Mouse (Mus musculus) hindbrain, embryonic 14.5 days (tissue): ENCODE data around the gene Cd80. TPM values are rescaled to one million over a fixed set of nuclear protein-coding genes. Genes with fewer than 3 reads are reported as not detected.
"Not testable (repeated sequence)": the region's sequence is repeated elsewhere in the genome, so short reads cannot be mapped to it uniquely, and the experiment has no call there.

Source experiments
- ATAC-seq: fragments of 200-750 bp; cut with Nextera tagmentation; 2 replicates; pipeline ENCODE4 v1.8.0; 2017; ENCODE audit warnings: moderate number of reproducible peaks, mild to moderate bottlenecking, moderate TSS enrichment, moderate library complexity; ENCODE audit not compliant: low FRiP score
- DNase-seq: peaks from one replicate; pipeline ENCODE4 v3.0.0-alpha.2; 2015; ENCODE audit warnings: low spot score
- H3K27ac ChIP-seq: fragments of 300-500 bp; sonication (generic); 2 replicates; pipeline ENCODE4 v1.5.1; 2014; ENCODE audit warnings: mild to moderate bottlenecking, moderate library complexity
- H3K27me3 ChIP-seq: fragments of 300-500 bp; sonication (generic); 2 replicates; pipeline ENCODE4 v1.6.1; 2014; ENCODE audit warnings: mild to moderate bottlenecking, low read length, mixed read lengths; ENCODE audit not compliant: control insufficient read depth, insufficient read depth
- H3K36me3 ChIP-seq: fragments of 300-500 bp; sonication (generic); replicated peaks from 2 replicates; pipeline ENCODE4 v1.6.1; 2014; ENCODE audit not compliant: control insufficient read depth, insufficient read depth
- H3K4me1 ChIP-seq: fragments of 300-500 bp; sonication (generic); replicated peaks from 2 replicates; pipeline ENCODE4 v1.6.1; 2014; ENCODE audit warnings: antibody characterized with exemption, low read length, mixed read lengths; ENCODE audit not compliant: control insufficient read depth, insufficient read depth
- H3K4me2 ChIP-seq: fragments of 300-500 bp; sonication (generic); replicated peaks from 2 replicates; pipeline ENCODE4 v1.6.1; 2014; ENCODE audit warnings: mild to moderate bottlenecking, moderate library complexity
- H3K4me3 ChIP-seq: fragments of 300-500 bp; sonication (generic); replicated peaks from 2 replicates; pipeline ENCODE4 v1.5.1; 2014; ENCODE audit warnings: mild to moderate bottlenecking, low read length
- H3K9ac ChIP-seq: fragments of 300-500 bp; sonication (generic); 2 replicates; pipeline ENCODE4 v1.6.1; 2014
- H3K9me3 ChIP-seq: fragments of 300-500 bp; sonication (generic); 2 replicates; pipeline ENCODE4 v1.6.1; 2016; ENCODE audit warnings: low read length; ENCODE audit not compliant: control insufficient read depth
- WGBS: fragments of 180-500 bp; shearing (Covaris S2); extraction: QIAGEN DNeasy Blood & Tissue Kit; methylation state at CpG from one replicate; pipeline ENCODE4 v1.1.7; 2014; 5-methylcytosine and 5-hydroxymethylcytosine counted together
- polyA plus RNA-seq: library from polyadenylated mRNA; unstranded; fragments of >200 nt; fragmentation: Nextera tagmentation; extraction: Ambion mirVana; gene quantifications from 2 replicates; pipeline ENCODE4 v1.2.1, GENCODE M21; 2014

Cd80 gene
- polyA plus RNA-seq, 1 experiment from 2014 or later, result 0.88 TPM

DNA sequence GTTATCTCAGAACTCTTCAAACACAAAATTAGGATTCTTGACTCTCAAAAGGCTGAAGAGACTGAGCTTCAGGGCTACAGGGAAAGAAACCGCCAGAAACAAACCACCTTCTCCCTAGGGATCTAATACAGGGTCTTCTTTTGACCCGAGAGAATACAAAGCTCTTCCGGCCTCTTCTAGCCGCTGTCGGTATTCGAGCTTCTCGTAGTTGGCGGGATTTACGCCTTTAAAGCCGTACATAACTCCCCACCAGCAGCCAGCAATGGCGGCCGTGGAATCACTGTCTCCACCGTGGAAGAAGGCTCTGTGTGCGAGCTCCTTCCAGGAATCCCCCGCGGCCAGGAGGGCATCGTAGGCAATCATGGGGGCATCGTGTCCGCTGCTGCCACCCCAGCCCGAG, 9.8 kb upstream of the Cd80 start:
- no peaks in the 10 kb centered on the region for H3K27me3 ChIP-seq
- H3K9ac ChIP-seq, result no peak overlapping the region
- no peak overlapping the region for H3K4me2 ChIP-seq
- DNase-seq (no peak), ATAC-seq (no peak)
- no peak overlapping the region for H3K27ac ChIP-seq
- no peak overlapping the region for H3K4me3 ChIP-seq
- H3K4me1 ChIP-seq, result 0 out of 2 replicates have a peak, but pooled peaks cover under 1% of the 10 kb centered on the region
- no peaks in the 10 kb centered on the region for H3K9me3 ChIP-seq
- 97% methylated on average over 20 of the region's 20 CpGs for WGBS
- H3K36me3 ChIP-seq, result peaks cover 74% of the 10 kb centered on the region

DNA sequence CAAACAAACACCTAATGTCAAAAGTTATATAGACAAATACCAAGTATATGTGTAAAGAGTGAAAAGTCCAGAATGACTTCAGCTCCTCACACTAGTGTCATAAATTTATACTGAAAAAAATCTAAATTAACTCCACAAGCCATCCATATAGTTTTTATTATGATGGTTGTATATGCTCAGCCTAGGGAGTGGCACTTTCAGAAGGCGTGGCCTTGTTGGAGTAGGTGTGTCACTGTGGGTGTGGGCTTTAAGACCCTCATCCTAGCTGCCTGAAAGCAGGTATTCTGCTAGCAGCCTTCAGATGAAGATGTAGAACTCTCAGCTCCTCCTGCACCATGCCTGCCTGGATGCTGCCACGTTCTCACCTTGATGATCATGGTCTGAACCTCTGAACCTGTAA, 9.2 kb upstream of the Cd80 start:
- not testable (repeated sequence) for H3K27me3 ChIP-seq, H3K4me1 ChIP-seq, DNase-seq, ATAC-seq, H3K4me3 ChIP-seq, H3K4me2 ChIP-seq, H3K27ac ChIP-seq, H3K9ac ChIP-seq, H3K9me3 ChIP-seq
- WGBS, result 98% methylated on average over 2 of the region's 2 CpGs
- H3K36me3 ChIP-seq, result peaks cover 74% of the 10 kb centered on the region

DNA sequence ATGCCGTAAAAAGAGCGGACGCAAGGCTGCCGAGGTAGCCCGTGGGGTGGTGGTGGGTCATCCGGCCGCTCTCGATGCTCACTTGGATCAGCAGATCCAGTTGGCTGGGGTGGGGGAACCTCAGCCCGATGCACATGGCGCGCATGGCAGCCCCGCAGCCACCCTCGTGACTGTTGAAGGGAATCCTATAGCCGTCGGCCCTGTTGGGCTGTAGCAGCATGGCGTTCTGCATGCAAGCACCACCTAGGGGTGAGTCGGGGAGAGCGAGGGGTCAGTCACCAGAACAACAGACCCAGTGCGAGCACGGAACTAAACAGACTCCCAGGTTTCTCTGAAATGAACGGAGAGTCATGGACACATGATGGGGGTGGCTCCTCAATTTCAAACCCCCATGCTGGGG, 8.0 kb upstream of the Cd80 start:
- Histone ChIP-seq H3K4me1 (peaks cover 12% of the 10 kb centered on the region; the same call in 1 of the 2 replicates), H3K27ac (no peak overlapping the region), H3K4me3 (no peak overlapping the region), H3K36me3 (peaks cover 74% of the 10 kb centered on the region), H3K27me3 (no peaks in the 10 kb centered on the region), H3K9ac (no peak overlapping the region), H3K4me2 (no peak overlapping the region), H3K9me3 (no peaks in the 10 kb centered on the region)
- DNase-seq, result no peak
- WGBS, result 92% methylated on average over 21 of the region's 21 CpGs
- ATAC-seq, result no peak

DNA sequence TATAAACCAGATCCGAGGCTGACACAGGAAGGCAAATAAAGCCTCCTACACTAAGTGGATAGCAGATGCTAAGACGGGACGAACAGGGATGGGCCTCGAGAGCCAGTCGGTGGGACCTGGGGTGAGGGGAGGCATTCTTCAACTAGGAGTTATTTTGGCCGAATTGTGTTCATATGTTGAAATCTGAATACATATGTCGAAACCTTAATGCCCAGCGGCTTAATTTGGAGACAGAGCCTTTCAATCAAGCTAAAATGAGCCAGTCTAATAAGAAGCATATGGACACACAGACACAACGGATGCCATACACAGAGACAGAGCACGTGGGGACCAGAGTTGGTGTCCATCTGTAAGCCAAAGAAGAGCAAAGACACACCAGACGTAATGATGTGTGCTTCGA, 6.9 kb upstream of the Cd80 start:
- no peak overlapping the region for H3K4me3 ChIP-seq
- H3K9me3 ChIP-seq, result no peaks in the 10 kb centered on the region
- no peak overlapping the region for H3K9ac ChIP-seq
- peaks cover 66% of the 10 kb centered on the region for H3K36me3 ChIP-seq
- no peak overlapping the region for H3K4me2 ChIP-seq
- 93% methylated on average over 12 of the region's 12 CpGs for WGBS
- peaks cover 12% of the 10 kb centered on the region; the same call in 1 of the 2 replicates for H3K4me1 ChIP-seq
- H3K27ac ChIP-seq, result no peak overlapping the region
- ATAC-seq (no peak), DNase-seq (no peak)
- no peaks in the 10 kb centered on the region for H3K27me3 ChIP-seq

DNA sequence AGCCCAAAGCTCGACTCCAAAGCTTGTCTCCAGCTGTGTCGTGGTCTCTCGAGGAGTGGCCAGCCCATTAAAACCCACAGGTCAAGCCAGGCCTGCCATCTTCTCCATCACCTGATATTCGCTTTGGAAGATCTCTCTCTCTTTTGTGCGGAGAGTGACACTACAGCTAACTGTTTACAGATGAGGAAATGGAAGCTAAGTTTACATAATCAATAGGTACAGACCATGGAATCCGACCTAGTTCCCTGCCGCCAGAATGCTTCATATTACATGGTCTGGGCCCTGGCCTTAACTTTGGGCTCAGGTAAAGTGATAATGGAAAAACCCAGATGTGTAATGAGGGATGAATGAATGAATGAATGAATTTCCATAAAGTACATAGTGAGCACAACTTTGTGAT, 4.7 kb upstream of the Cd80 start:
- peaks cover 44% of the 10 kb centered on the region for H3K36me3 ChIP-seq
- no peaks in the 10 kb centered on the region for H3K27me3 ChIP-seq
- H3K9me3 ChIP-seq, result no peaks in the 10 kb centered on the region
- no peak overlapping the region for H3K27ac ChIP-seq
- H3K9ac ChIP-seq, result no peak overlapping the region
- DNase-seq, result no peak
- no peak overlapping the region for H3K4me2 ChIP-seq
- H3K4me1 ChIP-seq, result peaks cover 12% of the 10 kb centered on the region; the same call in 1 of the 2 replicates
- no peak overlapping the region for H3K4me3 ChIP-seq
- ATAC-seq, result no peak
- WGBS, result 91% methylated on average over 7 of the region's 7 CpGs

DNA sequence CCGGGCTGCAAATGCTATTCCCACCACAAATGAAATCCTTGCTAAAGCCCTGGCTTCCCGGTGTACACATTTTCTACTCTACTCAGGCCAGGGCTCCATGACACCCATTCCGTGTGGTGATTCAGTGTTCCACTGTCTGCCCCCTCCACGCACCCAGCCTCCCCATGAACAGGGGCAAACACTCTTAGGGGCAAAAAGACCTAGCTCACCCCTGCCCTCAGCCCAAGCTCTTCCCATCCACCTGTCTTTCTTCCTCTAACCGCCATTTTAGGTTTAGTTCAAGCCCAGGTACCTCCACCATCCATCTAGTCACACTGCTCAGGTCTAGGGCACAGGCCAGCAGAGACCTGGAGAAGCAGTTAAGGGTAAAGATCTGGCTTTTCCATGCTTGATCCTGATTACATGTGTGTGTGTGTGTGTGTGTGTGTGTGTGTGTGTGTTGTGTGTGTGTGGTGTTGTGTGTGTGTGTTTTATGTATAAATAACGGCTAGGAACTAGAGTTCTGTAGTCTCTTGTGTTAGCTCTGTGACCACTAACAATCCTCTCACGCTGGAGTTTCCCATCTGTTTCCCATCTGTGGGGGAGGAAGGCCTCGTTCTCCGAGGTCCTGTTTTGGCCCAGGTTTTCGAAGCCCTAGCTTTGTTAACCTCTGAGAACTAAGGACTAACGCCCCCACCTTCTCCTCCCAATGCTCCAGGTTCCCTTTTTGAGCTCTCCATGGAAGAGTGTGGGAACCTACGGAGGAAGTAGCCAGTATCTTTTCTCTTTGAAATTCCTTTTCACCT, 3.7 kb upstream of the Cd80 start:
- peaks cover 35% of the 10 kb centered on the region for H3K36me3 ChIP-seq
- H3K27ac ChIP-seq, result 0 out of 2 replicates have a peak overlapping the region, but pooled peaks have one; percentile 88
- ATAC-seq, result peak; percentile 21; the same call in 1 of the 2 replicates
- peaks cover 12% of the 10 kb centered on the region; the same call in 1 of the 2 replicates for H3K4me1 ChIP-seq
- H3K4me2 ChIP-seq, result peak overlapping the region; percentile 64
- H3K27me3 ChIP-seq, result no peaks in the 10 kb centered on the region
- H3K9ac ChIP-seq, result peak overlapping the region; percentile 88
- H3K4me3 ChIP-seq, result peak overlapping the region; percentile 79
- no peaks in the 10 kb centered on the region for H3K9me3 ChIP-seq
- 46% methylated on average over 12 of the region's 12 CpGs for WGBS
- DNase-seq, result no peak

DNA sequence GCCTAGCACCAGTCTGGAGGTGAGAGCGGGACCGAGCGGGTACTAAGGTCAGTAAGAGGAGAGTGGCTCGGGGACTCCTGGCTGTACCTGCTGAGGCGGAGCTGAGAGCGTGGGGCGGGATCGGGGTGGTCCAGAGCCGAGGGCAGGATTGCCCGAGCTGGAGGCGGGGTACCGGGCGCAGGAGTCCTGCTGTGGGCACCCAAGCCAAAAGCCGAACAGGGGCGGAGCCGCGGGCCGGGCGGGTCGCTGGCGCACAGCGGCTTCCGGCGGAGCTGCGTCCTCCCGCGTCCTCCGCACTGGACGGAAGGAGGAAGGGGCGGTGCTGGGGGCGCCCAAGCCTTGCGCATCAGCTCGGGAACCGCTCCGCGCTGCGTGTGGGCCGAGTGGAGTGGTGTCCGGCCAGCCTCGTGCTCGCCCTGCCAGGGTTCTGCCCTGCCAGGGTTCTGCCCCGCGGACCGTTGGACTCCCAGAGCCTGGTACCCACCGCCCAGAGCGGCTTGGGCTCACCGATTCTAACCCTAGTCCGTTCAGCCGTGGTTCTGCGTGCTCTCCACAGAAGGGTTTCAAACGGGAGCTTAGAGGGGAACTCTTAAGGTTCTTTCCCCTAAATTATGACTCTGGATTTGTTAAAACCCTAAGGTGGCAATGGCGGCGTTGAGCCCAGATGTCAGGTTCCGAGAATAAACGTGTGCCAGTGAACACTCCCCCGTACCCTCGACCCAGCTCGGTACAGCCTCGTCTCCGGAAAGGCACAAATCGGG, 2.7 kb upstream of the Cd80 start, which contains the start of gene Adprh:
Adprh (minus strand) TSS at position 262 of the 761 bp plus-strand sequence.
- Histone ChIP-seq H3K36me3 (peaks cover 25% of the 10 kb centered on the region), H3K9ac (peak within 1 kb of the TSS; percentile 88), H3K4me3 (peak within 1 kb of the TSS; percentile 79), H3K4me1 (peaks cover 12% of the 10 kb centered on the region; the same call in 1 of the 2 replicates), H3K4me2 (peak within 1 kb of the TSS; percentile 64), H3K27ac (peak within 1 kb of the TSS; percentile 88), H3K27me3 (no peaks in the 10 kb centered on the region), H3K9me3 (no peaks in the 10 kb centered on the region)
- DNase-seq (peak; percentile 86), ATAC-seq (peak; percentile 97)
- WGBS, result under 1% methylated on average over 58 of the region's 61 CpGs

DNA sequence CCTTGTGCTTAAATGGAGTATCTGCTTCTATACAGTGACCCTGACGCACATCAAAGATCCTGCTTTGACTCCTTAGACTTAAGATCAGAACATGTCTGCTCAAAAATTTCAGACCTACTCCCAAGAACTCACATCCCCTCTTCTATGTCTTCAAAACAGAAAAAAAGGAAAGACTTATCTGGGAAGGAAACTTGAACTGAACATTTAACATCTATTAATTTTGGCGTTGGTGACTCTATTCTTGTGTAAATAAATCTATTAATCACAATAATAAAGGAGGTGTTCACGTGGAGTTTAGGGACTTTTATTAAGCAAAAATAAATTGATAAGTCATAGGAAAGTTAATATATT, 2.2 kb upstream of the Cd80 start:
- no peak for ATAC-seq
- H3K27me3 ChIP-seq, result no peaks in the 10 kb centered on the region
- no peak for DNase-seq
- H3K9me3 ChIP-seq, result no peaks in the 10 kb centered on the region
- H3K4me2 ChIP-seq, result peak overlapping the region; percentile 64
- 25% methylated on average over 3 of the region's 3 CpGs for WGBS
- H3K9ac ChIP-seq, result peak overlapping the region; percentile 88
- peak overlapping the region; percentile 79 for H3K4me3 ChIP-seq
- peak overlapping the region; percentile 88 for H3K27ac ChIP-seq
- H3K4me1 ChIP-seq, result peaks cover 12% of the 10 kb centered on the region; the same call in 1 of the 2 replicates
- H3K36me3 ChIP-seq, result peaks cover 22% of the 10 kb centered on the region

DNA sequence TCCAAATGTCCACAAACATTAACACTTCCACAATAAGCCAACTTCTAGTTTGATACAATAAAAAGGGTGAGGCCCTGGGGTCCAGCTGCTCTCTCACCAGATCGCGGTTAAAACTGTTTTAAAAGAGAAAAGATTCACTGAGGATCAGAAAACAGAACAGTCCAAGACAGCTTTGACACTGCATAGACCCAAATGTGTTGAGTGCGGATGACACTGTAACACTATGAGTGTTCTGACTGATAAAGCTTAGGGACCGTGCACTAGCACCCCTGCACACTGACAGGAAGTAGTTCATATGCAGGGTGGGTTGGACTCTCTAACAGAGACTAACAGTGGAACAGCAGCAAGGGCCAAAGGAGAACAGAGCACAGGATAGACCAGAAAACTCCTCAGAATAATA, 1.4 kb upstream of the Cd80 start:
- 94% methylated on average over 4 of the region's 4 CpGs for WGBS
- no peak overlapping the region for H3K27ac ChIP-seq
- no peak overlapping the region for H3K4me2 ChIP-seq
- DNase-seq (no peak), ATAC-seq (no peak)
- no peak overlapping the region for H3K4me3 ChIP-seq
- H3K4me1 ChIP-seq, result peaks cover 12% of the 10 kb centered on the region; the same call in 1 of the 2 replicates
- H3K9me3 ChIP-seq, result no peaks in the 10 kb centered on the region
- no peaks in the 10 kb centered on the region for H3K27me3 ChIP-seq
- H3K36me3 ChIP-seq, result peaks cover 14% of the 10 kb centered on the region
- H3K9ac ChIP-seq, result no peak overlapping the region
